Mouse (Mus musculus) lung, postnatal 0 days (tissue): ENCODE measurements around the gene Myef2.

Experiments
- CTCF ChIP-seq: IDR thresholded peaks from 2 replicates; pipeline ENCODE4 v1.5.1; 2016; ENCODE audit warnings: antibody characterized with exemption, mild to moderate bottlenecking
- EP300 ChIP-seq: IDR thresholded peaks from 2 replicates; pipeline ENCODE4 v1.6.1; 2016; ENCODE audit warnings: antibody characterized with exemption, mild to moderate bottlenecking, control low read depth

DNA sequence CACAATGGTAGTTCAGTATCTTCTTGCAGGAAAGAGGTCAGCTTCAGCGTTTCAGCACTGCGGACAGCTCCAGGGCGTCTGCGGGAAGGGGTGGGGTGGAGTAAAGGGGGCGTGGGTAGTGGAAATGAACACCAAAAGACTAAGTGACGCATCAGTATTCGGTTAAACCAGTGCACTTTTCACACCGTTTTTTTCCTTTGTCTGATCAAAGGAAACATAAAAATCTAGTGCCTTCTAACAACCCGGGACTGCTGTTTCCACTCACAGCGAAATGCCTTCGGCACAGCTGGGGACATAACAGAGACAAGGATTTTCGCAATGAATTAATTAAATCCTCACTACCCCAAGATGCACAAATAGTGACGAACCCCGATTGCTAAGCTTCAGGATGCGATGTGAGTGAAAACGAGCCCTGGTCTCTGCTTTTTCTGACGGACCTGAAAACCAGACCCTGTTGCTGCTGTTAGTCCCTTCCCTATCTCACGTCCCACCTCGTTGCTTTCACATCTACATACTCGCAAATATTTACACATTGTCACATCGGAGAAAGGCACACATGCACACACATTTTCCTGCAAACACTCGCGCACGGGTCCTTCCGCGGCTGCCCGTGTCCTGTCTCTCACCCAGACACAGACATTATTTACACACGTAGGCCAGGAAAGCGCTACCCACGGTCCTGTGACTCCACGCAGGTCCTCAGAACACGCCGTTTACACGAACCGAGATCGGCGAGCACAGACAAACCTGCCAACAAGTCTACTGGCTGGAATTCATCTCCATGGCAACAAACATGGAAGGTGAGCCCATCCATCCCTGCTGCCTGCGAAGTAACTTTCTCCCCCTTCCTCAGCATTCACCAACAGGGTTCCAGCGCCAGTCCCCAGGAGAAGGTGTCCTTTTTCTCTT lies 12.7 kb upstream of the Myef2 start, which contains the start of gene Ctxn2:
- TF ChIP-seq CTCF = no peak
- TF ChIP-seq EP300 = no peak
